Mouse (Mus musculus): ENCODE results near the gene Serpinb9e.
"Not testable (repeated sequence)": the region's sequence is repeated elsewhere in the genome, so short reads cannot be mapped to it uniquely, and the experiment has no call there.

Gene Serpinb9e

DNA sequence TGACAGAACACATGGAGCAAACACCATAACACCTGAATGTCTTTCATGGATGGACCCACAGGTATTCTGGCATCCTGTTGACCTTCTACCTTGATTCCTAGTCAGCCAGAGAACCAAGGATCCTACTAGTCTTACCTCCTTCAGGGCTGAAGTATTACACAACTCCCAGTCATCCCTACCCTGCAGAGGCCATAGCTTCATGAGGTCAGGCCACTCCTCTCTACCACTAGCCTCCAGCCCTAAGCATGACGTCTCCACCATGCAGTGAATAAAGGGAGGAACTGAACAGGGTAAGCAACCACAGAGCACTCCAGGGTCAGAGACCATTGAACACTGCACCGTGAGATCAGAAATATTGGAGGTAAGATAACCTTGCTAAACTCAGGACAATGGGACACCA, at the start of gene Serpinb9e:
Serpinb9e (plus strand) TSS at position 301 of the 400 bp plus-strand sequence.
- not testable (repeated sequence) for DNase-seq (ENCODE audit: low spot score)

DNA sequence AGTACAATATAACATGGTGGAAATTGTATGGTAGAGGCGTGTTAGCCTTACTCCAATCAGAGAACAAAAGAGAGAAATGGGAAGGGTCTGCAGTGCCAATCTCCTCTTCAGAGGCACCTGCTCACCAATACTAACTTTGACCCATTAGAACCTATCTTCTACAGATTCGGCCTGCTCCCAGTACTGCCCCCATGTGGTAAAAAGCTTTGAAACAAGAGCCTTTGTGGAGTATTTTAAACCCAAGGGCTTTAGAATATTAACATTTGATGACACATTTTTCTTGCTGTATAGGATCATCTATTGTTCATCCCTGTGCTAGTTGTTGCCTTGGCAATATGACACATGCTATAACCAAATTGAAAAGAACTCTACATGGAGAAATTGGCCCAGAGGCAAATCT, 49.7 kb upstream of the Serpinb9e start:
- no peak for DNase-seq (ENCODE audit: low spot score)

DNA sequence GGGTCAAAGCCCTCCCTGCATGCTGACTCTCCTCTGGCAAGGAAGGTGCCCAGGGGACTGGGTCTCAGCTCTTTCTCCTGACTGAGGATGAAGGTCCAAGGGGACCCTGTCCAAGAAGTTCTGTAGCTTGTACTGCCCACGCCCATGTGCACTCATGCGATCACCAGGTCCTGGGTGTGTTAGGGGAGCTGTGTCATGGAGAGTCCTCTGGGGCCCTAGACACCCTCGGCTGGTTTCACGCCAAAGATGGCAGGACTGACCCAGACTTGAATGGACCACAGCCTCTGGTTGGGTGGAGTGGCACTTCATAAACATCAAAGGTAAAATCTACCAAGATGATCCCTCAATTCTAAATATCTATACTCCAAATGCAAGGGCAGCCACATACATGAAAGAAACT, 59.2 kb downstream of the Serpinb9e start:
- DNase-seq (ENCODE audit: low spot score): not testable (repeated sequence)

All from embryo, embryonic 10.5 days (tissue).